Mouse (Mus musculus) granulocyte monocyte progenitor cell, adult 5-6 weeks (primary cell): ENCODE results near the gene Ptpre. TPM values are rescaled to one million over a fixed set of nuclear protein-coding genes. Genes with fewer than 3 reads are reported as not detected.
"Not testable (repeated sequence)": the region's sequence is repeated elsewhere in the genome, so short reads cannot be mapped to it uniquely, and the experiment has no call there.

ENCODE experiments used
- ATAC-seq: replicated peaks from 2 replicates; pipeline ENCODE4 v1.8.0; 2016; ENCODE audit warnings: mild to moderate bottlenecking, moderate TSS enrichment, inconsistent platforms; ENCODE audit not compliant: poor library complexity, severe bottlenecking
- total RNA-seq, 2 experiments: library from RNA; stranded (forward) in 1 of 2; stranded (reverse) in 1 of 2; fragments of 200-712, 200-1000 nt in 1 of 2; fragments of >200 nt in 1 of 2; fragmentation: Nextera tagmentation in 1 of 2; gene quantifications; 2 replicates each; pipeline ENCODE4 v1.2.3; 2014 to 2017

The Ptpre gene
- total RNA-seq (2014; fragmentation: Nextera tagmentation), result 74.9 and 86.6 TPM in 2 replicates
- 48.3 and 49.8 TPM in 2 replicates for total RNA-seq (2017)

DNA sequence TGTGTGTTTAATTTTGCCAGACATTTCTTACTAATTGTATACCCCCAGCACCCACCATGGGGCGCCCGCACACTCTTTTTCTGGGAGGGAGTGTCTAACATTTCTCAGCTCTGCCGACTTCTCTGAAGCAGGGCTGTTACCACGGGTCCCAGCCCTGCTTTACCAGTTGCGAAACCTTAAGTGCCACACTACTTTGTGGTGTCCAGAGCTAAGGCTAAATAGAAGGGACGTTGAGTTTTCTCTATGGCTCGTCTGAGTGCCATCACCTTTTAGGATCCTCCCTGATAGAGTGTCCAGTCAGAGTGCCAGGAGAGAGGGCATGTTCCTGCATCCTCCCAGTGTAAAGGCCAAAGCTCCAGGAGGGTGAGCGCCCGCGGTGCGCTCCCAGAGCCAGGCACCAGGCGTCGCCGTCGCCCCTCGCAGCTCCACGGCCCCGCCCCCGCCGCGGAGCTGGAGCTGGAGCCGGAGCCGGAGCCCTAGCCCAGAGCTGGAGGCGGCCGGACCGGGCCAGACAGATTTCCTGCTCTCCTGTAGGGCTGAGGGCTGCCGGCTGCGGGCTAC lies at the start of gene Ptpre:
Ptpre (plus strand) TSS at position 141 of the 561 bp plus-strand sequence.
- peak; percentile 78 for ATAC-seq

DNA sequence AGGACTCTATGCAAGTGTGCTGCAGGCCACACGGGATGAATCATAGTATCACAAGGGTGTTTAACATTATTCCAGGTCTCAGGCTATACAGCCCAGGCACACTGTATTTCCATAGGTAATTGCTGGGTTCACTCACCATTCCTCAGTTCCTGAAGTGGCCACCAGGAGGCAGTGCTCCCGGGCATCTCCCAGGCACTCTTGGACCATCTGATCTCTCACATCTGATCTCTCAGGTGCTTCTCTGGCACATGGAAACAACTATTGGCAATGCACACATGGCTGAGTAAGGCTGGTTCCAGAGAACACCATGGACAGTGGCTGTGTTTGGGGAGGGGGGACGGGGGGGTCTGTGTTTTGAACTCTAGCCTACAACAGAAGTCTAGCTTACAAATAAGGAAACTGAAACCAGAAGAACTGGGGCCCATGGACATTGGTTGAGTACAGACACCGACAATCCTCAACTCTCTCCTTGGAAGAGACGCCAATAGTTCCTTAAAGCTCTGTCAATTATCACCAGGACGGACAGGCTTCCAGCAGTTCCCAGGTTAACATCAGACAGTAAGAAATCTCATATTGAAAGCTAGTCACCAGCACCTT lies 49.0 kb upstream of the Ptpre start:
- peak; percentile 49 for ATAC-seq

DNA sequence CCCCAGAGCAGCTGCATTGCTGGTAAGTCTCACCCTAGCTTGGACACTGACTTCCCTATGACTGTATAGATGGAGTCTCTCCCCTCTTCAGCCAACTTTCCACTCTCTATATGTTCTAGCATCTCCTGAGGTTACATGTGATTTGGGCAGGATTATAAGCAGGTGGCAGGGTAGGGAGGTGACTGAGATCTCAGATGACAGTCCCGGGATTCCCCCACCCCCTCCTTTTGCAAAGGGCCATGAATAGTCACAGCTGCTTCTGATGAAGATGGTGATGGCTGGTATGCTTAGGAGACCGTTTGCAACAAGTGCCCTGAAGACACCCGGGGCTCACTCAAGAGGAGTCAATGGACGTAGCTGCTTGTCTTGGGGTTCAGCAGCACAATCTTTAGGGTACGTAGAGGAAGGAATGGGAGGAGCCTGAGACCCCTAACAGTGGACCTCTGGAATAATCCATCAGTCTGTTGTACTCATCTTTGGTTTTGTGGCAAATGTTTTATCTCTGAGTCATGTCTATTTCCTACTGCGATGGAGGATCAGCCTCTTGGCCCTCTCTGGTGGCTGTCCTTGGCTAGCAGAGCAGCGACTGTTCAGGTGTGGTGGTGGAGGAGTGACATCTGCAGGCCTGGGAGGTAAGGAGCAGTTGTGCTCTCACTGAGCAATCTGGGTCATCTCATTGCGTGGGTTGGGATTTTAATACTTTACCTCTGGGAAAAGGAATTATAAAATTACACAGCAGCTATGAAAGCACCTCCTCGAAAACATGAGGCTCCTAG lies 47.4 kb upstream of the Ptpre start:
- ATAC-seq, result no peak

DNA sequence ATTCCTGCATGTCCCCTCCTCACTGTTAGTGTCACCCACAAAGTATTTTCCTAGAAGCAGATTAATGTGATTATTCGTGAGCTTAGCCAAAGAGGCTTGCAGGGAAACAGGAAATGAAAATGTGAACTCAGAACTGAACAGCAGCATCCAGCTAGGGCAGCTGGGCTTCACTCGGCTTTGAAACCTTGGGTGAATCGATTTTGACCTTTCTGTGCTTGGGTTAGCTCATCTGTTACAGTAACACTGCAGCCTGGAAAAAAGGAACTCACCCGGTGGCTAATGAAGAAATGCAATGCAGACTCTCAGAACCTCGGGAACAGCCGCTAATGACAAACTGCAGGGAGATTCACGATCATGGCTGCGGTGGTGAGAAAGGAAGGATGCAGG lies 46.8 kb upstream of the Ptpre start:
- peak; percentile 64 for ATAC-seq

DNA sequence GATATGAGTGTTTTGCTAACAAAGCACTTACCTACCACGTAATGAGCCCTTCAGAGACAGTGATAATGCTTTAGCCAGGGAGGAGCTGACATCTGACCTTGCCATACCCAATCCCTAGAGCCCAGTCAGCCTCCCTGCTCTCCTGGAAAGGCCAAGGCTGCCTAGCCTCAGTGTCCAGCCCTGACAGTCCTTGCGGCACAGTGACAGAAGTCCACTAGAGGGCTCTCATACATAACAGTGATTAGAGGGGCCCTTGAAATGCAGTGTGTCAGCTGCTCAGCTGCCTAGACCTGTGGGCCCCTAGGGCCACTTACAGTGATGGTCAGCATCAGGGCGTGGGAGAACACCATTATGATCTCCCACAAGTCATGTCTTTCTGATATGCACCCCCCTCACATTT lies 42.0 kb upstream of the Ptpre start:
- peak; percentile 72 for ATAC-seq

DNA sequence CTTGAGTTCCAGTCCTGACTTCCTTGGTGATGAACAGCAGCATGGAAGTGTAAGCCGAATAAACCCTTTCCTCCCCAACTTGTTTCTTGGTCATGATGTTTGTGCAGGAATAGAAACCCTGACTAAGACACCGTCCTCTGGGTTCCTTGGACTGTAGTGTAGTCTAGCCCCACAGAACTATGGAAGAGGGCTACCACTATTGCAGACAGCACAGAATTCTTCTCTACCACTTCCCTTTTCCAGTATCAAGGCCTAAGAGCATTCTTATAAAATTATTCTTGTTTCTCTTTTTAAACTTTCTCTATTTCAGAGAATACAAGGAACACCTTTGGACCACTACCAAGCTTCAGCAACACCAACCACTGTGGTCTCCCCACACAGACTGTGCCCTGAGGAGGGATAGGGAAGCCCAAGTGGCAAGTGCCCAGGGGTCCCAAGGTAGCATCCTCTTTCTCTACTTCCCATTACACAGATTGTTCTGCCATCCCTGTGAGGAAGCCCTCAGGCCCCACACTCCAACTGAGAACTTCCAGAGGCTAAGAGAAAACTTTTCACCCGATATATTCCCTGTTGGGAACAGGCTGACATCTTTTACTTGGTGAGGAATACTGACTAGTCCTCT lies 38.6 kb upstream of the Ptpre start:
- ATAC-seq, result peak; percentile 79

DNA sequence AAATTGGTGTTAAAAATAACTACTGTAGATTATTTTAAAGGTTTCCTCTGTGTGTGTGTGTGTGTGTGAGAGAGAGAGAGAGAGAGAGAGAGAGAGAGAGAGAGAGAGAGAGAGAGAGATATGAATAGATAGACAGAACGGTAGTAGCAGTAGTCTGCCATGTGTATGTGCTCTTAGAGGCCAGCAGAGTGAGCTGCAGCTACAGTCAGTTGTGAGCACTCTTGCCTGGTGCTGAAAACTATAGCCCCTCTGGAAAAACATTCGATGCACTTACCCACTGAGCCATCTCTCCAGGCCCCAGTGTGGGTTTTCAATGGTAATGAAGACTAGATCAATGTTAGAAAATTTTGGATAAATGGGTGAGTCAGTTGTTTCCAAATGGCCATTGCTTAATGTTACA lies 37.9 kb upstream of the Ptpre start:
- 0 out of 2 replicates have a peak, but pooled peaks have one; percentile 33 for ATAC-seq

DNA sequence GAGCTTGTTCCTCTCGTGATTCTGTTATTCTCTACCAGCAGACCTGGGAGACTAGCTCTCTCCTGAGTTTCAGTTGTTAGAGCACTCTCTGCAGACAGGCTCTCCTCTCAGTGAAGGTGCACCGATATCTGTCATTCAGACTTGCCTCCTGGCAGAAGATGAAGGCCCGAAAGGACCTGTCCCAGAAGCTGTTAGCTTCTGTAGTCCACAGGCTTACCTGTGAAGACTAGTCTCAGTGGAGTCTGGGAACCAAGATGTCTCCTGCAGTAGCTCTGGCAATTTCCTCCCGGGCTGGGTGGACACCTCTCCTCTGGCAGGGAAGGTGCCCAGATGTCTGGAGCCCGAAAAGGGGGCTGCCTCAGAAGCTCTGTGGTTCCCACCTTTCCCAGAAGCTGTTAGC lies 30.8 kb upstream of the Ptpre start:
- ATAC-seq, result not testable (repeated sequence)

DNA sequence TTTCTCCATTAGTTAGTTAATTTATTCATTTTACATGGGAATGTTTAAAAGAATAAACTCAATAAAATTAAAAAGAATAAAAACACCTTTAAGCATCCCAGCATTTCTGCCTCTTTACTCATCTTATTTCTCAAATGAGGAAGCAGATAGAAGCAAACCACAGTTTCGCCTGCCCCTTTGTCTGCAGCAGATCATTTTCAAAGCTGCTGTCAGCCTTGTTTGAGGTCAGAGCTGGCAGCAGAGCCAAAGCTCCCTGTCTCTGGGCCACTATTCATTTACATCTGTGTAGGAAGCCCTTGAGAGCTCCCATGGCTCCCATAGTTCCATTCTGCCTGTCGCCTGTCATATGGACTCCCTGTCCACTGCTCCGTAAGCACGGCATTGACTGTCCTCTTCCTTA lies 28.7 kb upstream of the Ptpre start:
- ATAC-seq, result peak; percentile 78

DNA sequence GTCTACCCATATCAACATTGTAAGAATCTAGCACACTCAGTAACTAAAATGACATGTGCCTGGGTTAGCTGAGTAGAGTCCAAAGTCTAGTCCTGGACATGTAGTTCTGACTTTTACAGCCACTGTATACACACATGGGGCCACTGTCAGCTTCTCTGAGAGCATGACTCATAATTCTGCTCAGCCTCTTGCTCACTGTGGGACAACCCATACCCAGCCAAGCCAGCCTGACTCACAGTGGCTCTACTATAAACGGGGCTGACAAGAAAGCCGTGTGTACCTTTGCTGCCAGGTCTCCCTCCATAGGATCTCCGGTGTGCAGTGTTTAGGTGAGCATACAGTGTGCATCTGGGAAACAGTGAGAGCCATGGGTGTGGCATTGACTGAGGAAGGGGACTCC lies 28.0 kb upstream of the Ptpre start:
- no peak for ATAC-seq

DNA sequence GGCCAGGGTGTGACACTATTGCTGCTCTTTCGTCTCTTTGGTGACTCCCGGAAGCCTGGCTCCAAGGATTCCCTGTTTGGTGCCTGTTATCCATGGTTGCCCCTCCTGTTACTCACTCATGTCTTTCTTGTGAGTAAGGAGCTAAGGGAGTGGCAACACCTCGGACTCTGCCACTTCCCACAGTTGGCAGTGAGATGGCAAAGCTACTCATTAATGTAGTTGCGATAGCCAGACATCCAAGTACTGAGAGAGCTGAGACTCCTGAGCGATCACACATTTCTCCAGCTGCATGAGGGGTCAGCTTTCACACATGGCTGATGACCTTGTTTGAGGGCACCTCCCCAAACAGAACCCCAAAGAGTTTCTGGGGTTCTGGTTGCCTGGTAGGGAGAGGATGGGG lies 26.9 kb upstream of the Ptpre start:
- no peak for ATAC-seq

DNA sequence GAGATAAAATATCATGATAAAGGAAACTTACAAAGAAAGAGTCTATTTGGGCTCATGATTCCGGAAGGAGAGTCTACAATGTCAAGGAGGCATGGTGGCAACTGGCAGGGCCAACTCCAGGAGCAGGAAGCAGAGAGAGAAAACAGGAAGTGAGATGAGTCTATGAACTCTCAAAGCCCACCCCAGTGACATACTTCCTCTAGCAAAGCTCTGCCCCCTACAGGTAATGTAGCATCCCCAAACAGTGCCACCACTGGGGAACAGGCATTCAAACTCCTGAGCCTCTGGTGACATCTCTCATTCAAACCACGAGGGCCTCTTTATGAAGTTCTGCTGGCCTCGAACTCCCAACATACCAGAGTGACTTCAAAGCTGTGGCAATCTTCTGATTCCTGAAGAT lies 25.6 kb upstream of the Ptpre start:
- ATAC-seq, result peak; percentile 65

DNA sequence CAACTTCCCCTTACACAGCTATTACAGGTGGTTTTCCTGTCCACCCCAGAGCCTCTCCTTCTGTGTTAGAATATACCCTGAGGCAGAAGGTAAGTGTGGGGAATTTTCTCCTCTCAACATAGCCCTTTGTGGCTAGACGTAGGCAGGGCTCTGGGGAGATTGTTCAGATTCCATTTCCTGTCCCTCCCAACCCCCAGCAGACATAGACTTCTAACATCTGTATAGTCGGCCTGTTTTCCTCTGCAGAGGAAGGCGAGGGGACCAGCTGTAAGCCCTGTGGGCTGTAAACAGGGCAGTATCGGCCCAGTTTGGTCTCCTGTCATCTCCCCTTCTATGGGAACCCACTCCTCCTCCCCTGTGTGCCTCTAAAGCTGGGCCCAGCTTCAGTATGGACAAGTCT lies 20.1 kb upstream of the Ptpre start:
- peak; percentile 31 for ATAC-seq

DNA sequence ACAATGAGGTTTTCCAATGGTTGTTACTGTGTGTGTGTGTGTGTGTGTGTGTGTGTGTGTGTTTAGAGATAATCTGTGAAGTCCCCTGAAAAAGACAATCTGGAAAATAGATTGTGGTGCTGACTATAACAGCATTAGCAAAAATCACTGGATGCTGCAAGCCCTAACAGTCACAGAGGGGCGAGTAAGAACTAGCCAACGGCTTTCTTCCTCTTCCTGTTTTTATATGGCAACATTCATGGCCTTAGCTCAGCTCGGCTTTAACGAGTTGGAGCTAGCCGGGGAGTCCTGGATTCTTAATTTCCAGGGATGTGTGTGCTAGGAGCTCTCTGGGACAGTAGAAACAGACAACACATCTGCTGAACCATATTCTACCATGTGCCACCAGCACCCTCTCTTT lies 17.0 kb upstream of the Ptpre start:
- peak; percentile 51 for ATAC-seq

DNA sequence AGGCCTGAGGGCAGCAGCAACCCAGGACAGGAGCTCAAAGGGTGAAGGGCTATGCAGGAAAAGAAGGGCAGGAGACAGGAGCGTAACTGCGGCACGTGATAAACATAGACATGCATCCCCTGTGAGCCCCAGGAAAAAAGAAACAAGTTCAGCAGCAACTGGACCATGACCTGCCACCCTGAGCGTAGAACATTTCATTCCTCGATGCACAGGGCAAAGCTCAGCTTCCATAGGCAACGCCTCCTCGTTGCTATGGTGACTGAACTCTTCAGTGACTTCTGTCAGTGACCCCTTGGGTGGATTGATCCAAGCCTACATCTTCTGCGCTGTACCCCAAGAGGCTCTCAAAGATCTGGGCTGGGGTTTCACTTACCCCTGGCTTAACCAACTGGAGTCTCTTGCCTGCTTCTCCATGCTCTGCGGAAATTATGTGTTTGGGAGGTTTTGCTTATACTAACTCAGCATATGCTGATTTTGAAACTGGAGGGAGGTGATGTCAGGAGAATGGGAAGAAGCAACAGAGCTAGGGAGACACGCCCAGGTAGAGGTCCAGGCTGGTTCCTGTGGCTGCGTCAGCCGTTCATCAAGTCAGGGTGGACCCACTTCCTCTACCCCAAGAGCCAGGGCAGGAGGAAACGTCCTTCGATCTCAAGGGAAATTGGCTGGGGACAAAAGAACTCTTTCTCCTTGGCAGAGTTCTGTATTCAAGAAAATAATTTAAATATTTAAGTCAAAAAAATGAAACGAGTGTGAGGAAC lies 15.3 kb upstream of the Ptpre start:
- peak; percentile 75 for ATAC-seq

DNA sequence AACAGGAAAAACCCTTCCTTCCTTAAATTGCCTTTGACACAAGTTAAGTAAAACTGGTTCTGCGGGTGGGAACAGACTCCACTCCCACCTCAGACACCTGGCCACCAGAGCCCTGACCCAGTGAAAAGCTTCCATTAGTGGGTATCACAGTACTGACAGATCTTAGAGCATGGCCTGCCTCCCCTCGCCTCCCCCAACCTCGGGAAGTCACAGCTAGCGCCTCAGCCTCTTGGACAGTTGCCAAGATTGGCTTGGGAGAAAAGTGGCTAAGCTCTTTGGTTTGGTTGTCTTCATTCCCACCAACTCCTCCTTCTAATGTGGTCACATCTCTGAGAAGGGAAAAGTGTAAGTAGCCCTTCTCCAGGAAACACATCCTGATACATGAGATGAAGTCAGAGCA lies 13.3 kb upstream of the Ptpre start:
- ATAC-seq, result 0 out of 2 replicates have a peak, but pooled peaks have one; percentile 18

DNA sequence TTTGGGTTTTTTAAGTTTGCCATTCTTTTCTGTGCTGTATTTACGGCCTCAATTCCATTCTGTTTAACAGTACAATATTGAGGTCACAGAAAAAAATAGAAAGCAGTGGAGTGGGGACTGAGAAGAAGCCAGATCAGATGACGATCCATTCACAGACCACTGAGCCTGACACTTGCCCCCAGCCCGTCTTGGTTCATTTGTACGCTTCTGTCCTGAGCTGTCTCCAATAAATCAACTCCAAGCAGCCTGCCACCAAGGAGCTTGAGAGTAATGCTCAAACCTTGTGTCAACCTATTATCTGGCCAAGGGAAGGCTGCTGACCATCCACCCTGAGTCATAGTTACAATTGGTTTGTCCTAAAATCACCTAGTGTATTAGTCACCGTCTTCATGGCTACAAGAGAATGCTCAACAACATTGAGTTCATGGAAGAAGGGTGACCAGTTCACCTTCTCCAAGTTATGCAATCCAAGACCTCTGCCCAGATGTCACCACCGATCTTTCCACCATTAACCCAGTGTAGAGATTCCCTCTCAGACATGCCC lies 12.8 kb upstream of the Ptpre start:
- ATAC-seq, result no peak

DNA sequence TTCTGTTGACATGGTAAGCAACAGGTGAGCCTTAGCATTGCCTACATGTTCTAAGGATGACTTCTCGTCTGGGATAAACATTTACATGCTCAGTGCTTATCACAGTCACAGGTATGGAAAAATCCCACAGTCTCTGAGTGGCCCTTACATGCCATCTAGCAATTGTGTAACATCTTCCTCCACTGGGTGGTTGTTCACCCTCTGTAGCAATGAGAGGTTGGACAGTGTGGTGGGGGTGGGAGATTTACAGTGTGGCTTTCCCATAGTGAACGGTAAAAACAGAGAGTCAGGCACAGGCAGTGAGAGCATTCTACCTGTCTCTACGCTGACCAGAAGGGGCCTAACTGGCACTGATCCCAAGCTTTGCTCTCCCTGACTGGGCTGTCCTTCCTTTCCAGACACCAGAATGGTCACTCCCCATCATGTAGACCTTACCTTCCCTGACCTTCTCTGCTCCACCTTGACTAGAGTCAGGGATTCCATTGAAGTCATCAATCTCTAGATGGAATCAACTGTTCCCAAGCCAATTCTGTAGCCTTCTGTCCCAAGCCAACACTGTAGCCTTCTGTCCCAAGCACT lies 10.6 kb upstream of the Ptpre start:
- peak; percentile 65 for ATAC-seq

DNA sequence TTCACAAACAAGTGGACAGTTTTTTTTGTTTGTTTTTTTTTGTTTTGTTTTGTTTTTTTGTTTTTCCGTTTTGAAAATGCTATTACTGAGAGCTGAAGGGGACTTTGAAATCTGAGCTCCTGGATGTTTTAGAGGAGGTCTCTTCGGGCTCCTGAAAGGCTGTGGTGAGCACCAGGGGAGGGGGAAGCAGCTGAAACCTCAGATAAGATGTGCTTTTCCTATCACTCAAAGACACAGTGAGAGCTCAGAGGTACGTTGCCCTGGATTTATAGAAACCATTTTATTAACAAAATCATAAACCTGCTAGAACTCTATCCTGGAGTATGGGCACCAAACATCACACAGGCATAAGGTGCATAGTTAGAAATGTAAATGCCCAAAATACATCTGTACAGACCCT lies 10.1 kb upstream of the Ptpre start:
- no peak for ATAC-seq

DNA sequence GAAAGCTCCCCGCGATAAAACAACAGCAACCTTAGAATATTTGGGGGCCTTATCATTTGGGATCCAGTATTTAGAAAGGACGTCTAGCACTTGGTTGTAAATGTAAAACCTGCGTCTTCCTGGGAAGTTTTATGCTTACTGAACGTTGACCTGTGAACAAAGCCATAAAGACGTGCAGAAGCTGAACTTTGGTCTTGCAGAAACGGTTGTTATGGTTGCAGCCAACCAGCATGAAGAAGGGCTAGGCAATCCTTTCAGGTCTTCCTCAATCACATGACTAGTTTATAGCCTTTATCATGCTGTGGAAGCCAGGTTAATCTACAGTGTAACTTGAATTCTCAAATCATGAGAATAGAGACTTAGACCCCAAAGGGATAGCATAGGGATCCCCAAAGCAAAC lies 8.8 kb upstream of the Ptpre start, which contains the start of gene Clrn3:
Clrn3 (minus strand) TSS at position 140 of the 400 bp plus-strand sequence.
- no peak for ATAC-seq
